Mouse (Mus musculus): ENCODE measurements around the gene Ube2m.

GRCm38 (mm10) chr7:13043120-13043444 is 5.0 kb upstream of the Ube2m start:
- TF ChIP-seq CTCF (IDR thresholded peaks at IDR 0.05; ENCODE audit: low read depth), result no peak
- no peak for TF ChIP-seq EP300 (IDR thresholded peaks at IDR 0.05; ENCODE audit: low read depth)

All from heart, postnatal 0 days (tissue).